Mouse (Mus musculus) neural tube, embryonic 11.5 days (tissue): ENCODE results near the gene Acss1. TPM values are rescaled to one million over a fixed set of nuclear protein-coding genes. Genes with fewer than 3 reads are reported as not detected.

ENCODE experiments used
- ATAC-seq: fragments of 200-750 bp; cut with Nextera tagmentation; 2 replicates; pipeline ENCODE4 v1.8.0; 2017; ENCODE audit warnings: moderate number of reproducible peaks, mild to moderate bottlenecking, moderate TSS enrichment, moderate library complexity; ENCODE audit not compliant: insufficient read depth, low FRiP score, low TSS enrichment
- DNase-seq: peaks from one replicate; pipeline ENCODE4 v3.0.0-alpha.2; 2015; ENCODE audit warnings: low spot score
- H3K27ac ChIP-seq: fragments of 300-500 bp; sonication (generic); 2 replicates; pipeline ENCODE4 v1.5.1; 2014; ENCODE audit warnings: low read depth, mild to moderate bottlenecking, low read length
- H3K27me3 ChIP-seq: fragments of 300-500 bp; sonication (generic); 2 replicates; pipeline ENCODE4 v1.6.1; 2014; ENCODE audit warnings: mild to moderate bottlenecking, low read length, mixed read lengths; ENCODE audit not compliant: control insufficient read depth, insufficient read depth
- H3K36me3 ChIP-seq: fragments of 300-500 bp; sonication (generic); 2 replicates; pipeline ENCODE4 v1.6.1; 2014; ENCODE audit warnings: mild to moderate bottlenecking, low read length, moderate library complexity, mixed read lengths; ENCODE audit not compliant: control insufficient read depth, insufficient read depth
- H3K4me1 ChIP-seq: fragments of 300-500 bp; sonication (generic); 2 replicates; pipeline ENCODE4 v1.6.1; 2014; ENCODE audit warnings: low read length, mixed read lengths; ENCODE audit not compliant: control insufficient read depth, insufficient read depth
- H3K4me2 ChIP-seq: fragments of 300-500 bp; sonication (generic); 2 replicates; pipeline ENCODE4 v1.6.1; 2014; ENCODE audit warnings: low read depth, mild to moderate bottlenecking, moderate library complexity
- H3K4me3 ChIP-seq: fragments of 300-500 bp; sonication (generic); 2 replicates; pipeline ENCODE4 v1.5.1; 2014; ENCODE audit warnings: low read depth, low read length
- H3K9ac ChIP-seq: fragments of 300-500 bp; sonication (generic); 2 replicates; pipeline ENCODE4 v1.6.1; 2014; ENCODE audit warnings: mild to moderate bottlenecking, low read length
- H3K9me3 ChIP-seq: fragments of 300-500 bp; sonication (generic); 2 replicates; pipeline ENCODE4 v1.6.1; 2016; ENCODE audit warnings: low read length; ENCODE audit not compliant: control insufficient read depth
- WGBS: fragments of 180-500 bp; shearing (Covaris S2); extraction: QIAGEN DNeasy Blood & Tissue Kit; methylation state at CpG from one replicate; pipeline ENCODE4 v1.1.7; 2014; 5-methylcytosine and 5-hydroxymethylcytosine counted together
- polyA plus RNA-seq: library from polyadenylated mRNA; unstranded; fragments of >200 nt; fragmentation: Nextera tagmentation; extraction: Ambion mirVana; gene quantifications from 2 replicates; pipeline ENCODE4 v1.2.1, GENCODE M21; 2014

Gene Acss1
- polyA plus RNA-seq, 1 experiment from 2014 or later, result 21.5 TPM

- peak; percentile 54 for ATAC-seq
- peak overlapping the region; percentile 83 for H3K4me3 ChIP-seq
- no peaks in the 10 kb centered on the region for H3K36me3 ChIP-seq
- DNase-seq, result peak; percentile 56
- H3K9me3 ChIP-seq, result no peaks in the 10 kb centered on the region
- H3K4me2 ChIP-seq, result peak overlapping the region; percentile 86
- no peak overlapping the region for H3K27ac ChIP-seq
- H3K27me3 ChIP-seq, result no peaks in the 10 kb centered on the region
- no peaks in the 10 kb centered on the region; the same call in 1 of the 2 replicates for H3K4me1 ChIP-seq
- peak overlapping the region; percentile 72; the same call in 1 of the 2 replicates for H3K9ac ChIP-seq
- WGBS, result 3% methylated on average over 10 of the region's 10 CpGs
Measured at GRCm38 (mm10) chr2:150608872-150609560, 59.3 kb downstream of the Acss1 start.

DNA sequence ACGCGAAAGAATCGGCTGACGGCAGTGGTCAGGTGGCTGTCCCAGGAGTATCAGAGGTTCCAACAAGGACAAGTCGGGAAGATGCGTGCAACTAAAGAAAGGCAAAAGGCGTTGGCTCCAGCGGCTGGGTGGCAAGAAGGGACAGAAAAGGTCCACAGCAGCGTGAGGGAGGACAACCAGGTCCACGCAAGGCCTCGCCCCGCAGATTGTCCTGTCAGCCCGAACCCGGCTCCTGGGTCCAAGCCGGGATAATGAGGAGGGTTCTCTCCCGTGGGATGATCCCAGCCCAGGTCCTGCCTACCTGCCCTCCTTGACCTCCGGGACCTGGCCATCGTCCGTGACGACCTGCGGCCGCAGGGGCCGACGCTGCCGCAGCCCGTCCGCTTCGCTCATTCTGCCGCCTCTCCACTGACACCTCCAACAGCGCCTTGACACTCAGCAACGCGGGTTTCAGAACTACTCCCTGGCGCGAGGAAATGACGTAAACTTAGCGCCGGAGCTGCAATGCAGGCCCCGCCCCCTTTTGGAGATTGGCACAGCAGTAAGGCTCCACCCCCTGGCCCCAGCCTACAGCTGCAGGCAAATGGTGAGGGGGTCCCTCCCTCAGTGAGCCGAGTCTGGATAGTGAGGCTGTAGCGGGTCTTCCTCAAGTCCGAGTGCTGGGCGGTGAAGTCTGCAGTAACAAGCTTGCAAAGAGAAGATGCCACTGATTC lies 60.1 kb downstream of the Acss1 start, which contains the start of gene Apmap:
Apmap (minus strand) TSS at position 481 of the 713 bp plus-strand sequence.
- WGBS, result under 1% methylated on average over 42 of the region's 42 CpGs
- Histone ChIP-seq H3K36me3 (no peaks in the 10 kb centered on the region), H3K27ac (no peak within 1 kb of the TSS), H3K9ac (peak within 1 kb of the TSS; percentile 72), H3K4me2 (peak within 1 kb of the TSS; percentile 86), H3K9me3 (no peaks in the 10 kb centered on the region), H3K4me3 (peak within 1 kb of the TSS; percentile 83), H3K27me3 (no peaks in the 10 kb centered on the region), H3K4me1 (no peaks in the 10 kb centered on the region; the same call in 1 of the 2 replicates)
- ATAC-seq, result peak; percentile 98
- peak; percentile 96 for DNase-seq

DNA sequence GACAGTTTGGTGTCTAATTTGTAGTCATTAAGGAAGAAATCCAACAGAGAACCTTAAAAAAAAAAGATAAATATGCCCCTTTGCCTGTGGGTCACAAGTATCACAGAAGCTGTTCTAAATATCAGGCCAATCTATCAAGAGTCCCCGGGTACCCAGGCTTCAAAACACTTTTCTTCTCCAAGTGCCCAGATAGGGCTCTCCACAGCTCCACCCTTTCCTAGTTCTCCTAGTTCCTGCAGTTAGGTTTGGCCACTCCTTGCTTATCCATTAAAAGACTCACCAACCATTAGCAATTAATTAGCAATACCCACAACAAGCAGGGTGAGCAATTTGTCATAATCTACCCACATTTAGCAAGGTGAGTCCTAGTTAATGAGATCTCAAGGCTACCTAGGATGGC lies 61.2 kb downstream of the Acss1 start:
- H3K4me2 ChIP-seq, result no peak overlapping the region; the same call in 1 of the 2 replicates
- no peak for DNase-seq
- WGBS, result 95% methylated on average over 1 of the region's 1 CpGs
- H3K9me3 ChIP-seq, result no peaks in the 10 kb centered on the region
- no peaks in the 10 kb centered on the region for H3K27me3 ChIP-seq
- ATAC-seq, result no peak
- H3K4me1 ChIP-seq, result no peaks in the 10 kb centered on the region; the same call in 1 of the 2 replicates
- H3K27ac ChIP-seq, result no peak overlapping the region
- H3K4me3 ChIP-seq, result no peak overlapping the region
- no peaks in the 10 kb centered on the region for H3K36me3 ChIP-seq
- H3K9ac ChIP-seq, result no peak overlapping the region

GRCm38 (mm10) chr2:150604802-150605201 lies 63.5 kb downstream of the Acss1 start:
- H3K27me3 ChIP-seq, result no peaks in the 10 kb centered on the region
- WGBS, result 89% methylated on average over 2 of the region's 2 CpGs
- no peak for ATAC-seq

GRCm38 (mm10) chr2:150602166-150602565 lies 66.1 kb downstream of the Acss1 start:
- Histone ChIP-seq H3K4me1 (no peaks in the 10 kb centered on the region; the same call in 1 of the 2 replicates), H3K27ac (no peak overlapping the region), H3K4me3 (no peak overlapping the region), H3K4me2 (no peak overlapping the region), H3K36me3 (no peaks in the 10 kb centered on the region), H3K9me3 (no peaks in the 10 kb centered on the region), H3K9ac (no peak overlapping the region), H3K27me3 (no peaks in the 10 kb centered on the region)
- ATAC-seq, result no peak
- no peak for DNase-seq
- WGBS, result 88% methylated on average over 2 of the region's 2 CpGs

More at GRCm38 (mm10) chr2:150604802-150605201, 63.5 kb downstream of the Acss1 start:
- H3K9me3 ChIP-seq, result no peaks in the 10 kb centered on the region
- H3K4me2 ChIP-seq, result no peak overlapping the region
- no peak overlapping the region for H3K4me3 ChIP-seq
- H3K9ac ChIP-seq, result no peak overlapping the region
- DNase-seq, result no peak
- no peaks in the 10 kb centered on the region; the same call in 1 of the 2 replicates for H3K4me1 ChIP-seq
- H3K36me3 ChIP-seq, result no peaks in the 10 kb centered on the region
- H3K27ac ChIP-seq, result no peak overlapping the region

GRCm38 (mm10) chr2:150600263-150600662 lies 68.0 kb downstream of the Acss1 start:
- Histone ChIP-seq H3K4me3 (no peak overlapping the region), H3K27ac (no peak overlapping the region), H3K36me3 (no peaks in the 10 kb centered on the region), H3K4me2 (no peak overlapping the region), H3K9ac (no peak overlapping the region), H3K27me3 (no peaks in the 10 kb centered on the region), H3K4me1 (no peaks in the 10 kb centered on the region), H3K9me3 (no peaks in the 10 kb centered on the region)
- DNase-seq (no peak), ATAC-seq (no peak)
- 97% methylated on average over 2 of the region's 2 CpGs for WGBS

DNA sequence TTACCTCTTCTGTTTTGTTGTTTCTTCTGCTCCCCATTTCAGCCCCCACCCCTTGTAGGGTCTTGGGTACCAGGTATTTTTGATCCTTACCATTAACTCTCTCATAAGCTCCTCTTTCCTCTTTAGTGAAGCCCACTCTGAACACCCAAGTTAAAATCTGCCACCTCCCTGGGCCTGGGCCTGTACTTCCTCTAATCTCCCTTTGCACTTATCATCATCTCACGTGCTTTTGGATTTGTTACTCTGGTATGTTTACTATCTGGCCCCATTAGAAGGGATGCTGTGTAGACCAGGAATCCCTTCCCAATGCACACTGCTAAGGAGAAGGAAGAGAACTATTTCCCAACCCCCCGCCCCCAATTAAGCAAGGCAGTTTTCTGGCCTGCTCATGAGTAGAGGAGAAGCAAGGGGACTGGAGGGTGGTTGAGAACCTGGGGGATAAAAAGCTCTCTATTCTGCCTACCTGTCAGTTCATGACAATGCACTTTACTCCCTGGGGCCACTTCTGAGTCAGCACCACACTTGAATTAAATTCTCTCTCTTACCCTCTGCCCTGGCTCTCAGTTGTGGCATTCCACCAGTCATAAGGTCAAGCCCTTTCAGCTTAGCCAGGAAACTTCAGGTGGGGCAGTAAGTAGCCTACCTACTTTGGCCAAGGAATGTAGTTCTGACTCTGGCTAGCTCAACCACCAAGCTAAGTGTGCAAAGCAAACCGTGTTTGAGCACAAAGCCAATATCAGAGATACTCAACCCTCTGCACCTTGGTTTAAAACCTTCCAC lies 72.7 kb downstream of the Acss1 start:
- H3K27me3 ChIP-seq, result no peaks in the 10 kb centered on the region
- ATAC-seq (no peak), DNase-seq (no peak)
- H3K9me3 ChIP-seq, result no peaks in the 10 kb centered on the region
- H3K36me3 ChIP-seq, result no peaks in the 10 kb centered on the region
- H3K4me3 ChIP-seq, result no peak overlapping the region
- WGBS, result 88% methylated on average over 3 of the region's 3 CpGs
- no peak overlapping the region for H3K27ac ChIP-seq
- no peaks in the 10 kb centered on the region for H3K4me1 ChIP-seq
- no peak overlapping the region for H3K9ac ChIP-seq
- H3K4me2 ChIP-seq, result no peak overlapping the region

DNA sequence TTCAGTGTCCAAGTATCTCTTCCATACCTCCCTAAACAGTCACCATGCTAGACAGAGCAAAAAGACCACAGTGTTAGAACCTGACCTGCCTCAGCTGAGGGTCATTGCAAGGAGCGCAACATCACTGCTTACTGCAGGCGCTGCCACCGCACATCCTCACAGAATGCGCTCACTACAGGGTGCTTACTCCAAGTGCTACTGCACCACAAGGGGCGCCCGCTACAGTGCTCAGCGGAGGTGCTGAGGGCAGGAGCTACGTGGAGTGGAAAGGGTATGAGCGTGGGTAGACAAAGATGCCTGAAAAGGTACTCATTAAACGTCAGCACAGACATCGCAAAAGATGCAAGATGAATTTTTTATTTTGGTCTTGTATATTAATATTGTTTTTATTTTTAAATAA lies 79.2 kb downstream of the Acss1 start:
- Histone ChIP-seq H3K27me3 (no peaks in the 10 kb centered on the region), H3K27ac (no peak overlapping the region), H3K4me2 (no peak overlapping the region), H3K36me3 (peaks cover 3% of the 10 kb centered on the region), H3K4me1 (no peaks in the 10 kb centered on the region), H3K4me3 (no peak overlapping the region), H3K9ac (no peak overlapping the region), H3K9me3 (no peaks in the 10 kb centered on the region)
- 75% methylated on average over 11 of the region's 11 CpGs for WGBS
- ATAC-seq (no peak), DNase-seq (no peak)
